Mouse (Mus musculus) layer of hippocampus, adult 18-20 months (tissue): ENCODE measurements at regions not wholly inside any gene's neighbourhood (a gene's known extent, or its start where the extent isn't known, plus 50 kb on each side); places are given as distances from the start of the nearest gene placed in this dataset.

Experiments
- DNase-seq, 2 experiments: peaks; one replicate each; pipeline ENCODE4 v3.0.0; 2022; ENCODE audit warnings: low spot score in 2 of 2

- peak in 1 of 2 experiments; percentile 0 for DNase-seq
These were observed 92.3 kb upstream of the Prdx4 start for GRCm38 (mm10) chrX:155432862-155433261.
